Mouse (Mus musculus): Measurements from ENCODE around the gene Pik3r5. TPM values are rescaled to one million over a fixed set of nuclear protein-coding genes. Genes with fewer than 3 reads are reported as not detected.

Pik3r5 gene
- total RNA-seq (2014; fragmentation: Nextera tagmentation) = 16.5 TPM in 2 replicates
- total RNA-seq (2017) = 4.4 and 9.0 TPM in 2 replicates

GRCm38 (mm10) chr11:68431699-68432360 is at the start of gene Pik3r5:
Pik3r5 (plus strand) TSS chr11:68432121.
- peak; percentile 70 for ATAC-seq (replicated peaks; ENCODE audit: poor library complexity, severe bottlenecking)

DNA sequence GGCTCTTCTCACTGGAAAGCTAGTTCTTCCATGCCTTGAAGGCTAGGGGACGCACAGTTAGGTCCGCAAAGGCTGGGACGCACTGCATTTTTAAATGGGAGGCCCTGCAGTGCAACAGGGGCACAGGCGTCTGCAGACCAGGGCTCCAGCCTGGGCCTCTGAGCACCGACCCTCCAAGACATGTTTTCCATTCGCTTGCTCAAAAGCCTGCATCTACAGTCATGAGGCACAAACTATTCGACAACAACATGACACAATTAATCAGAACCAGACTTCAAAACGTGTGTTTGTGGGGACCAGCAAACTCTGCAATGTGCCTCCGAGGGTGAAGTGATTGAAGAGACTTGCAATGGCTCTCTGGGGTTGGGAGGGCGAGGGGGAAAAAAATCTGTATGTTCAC is 48.4 kb upstream of the Pik3r5 start:
- ATAC-seq (replicated peaks; ENCODE audit: poor library complexity, severe bottlenecking) = no peak

DNA sequence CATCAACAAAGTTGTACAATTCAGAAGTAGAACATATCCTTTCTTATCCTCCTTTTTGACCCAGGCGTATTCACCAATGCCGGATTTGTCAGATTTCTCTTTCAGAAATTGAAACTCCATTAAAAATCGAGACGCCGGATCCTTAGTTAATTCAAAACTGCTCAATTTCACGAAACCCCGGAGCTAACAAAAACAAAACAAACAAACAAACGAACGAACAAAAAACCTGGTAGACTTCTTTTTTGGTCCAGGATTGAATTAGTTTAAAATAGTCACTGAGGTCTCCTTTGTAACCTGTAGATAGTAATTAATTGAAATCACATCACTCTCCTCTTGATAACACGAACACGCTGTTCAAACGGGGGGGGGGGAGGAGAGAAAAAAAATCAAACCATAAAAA is 47.8 kb upstream of the Pik3r5 start:
- no peak for ATAC-seq (replicated peaks; ENCODE audit: poor library complexity, severe bottlenecking)

DNA sequence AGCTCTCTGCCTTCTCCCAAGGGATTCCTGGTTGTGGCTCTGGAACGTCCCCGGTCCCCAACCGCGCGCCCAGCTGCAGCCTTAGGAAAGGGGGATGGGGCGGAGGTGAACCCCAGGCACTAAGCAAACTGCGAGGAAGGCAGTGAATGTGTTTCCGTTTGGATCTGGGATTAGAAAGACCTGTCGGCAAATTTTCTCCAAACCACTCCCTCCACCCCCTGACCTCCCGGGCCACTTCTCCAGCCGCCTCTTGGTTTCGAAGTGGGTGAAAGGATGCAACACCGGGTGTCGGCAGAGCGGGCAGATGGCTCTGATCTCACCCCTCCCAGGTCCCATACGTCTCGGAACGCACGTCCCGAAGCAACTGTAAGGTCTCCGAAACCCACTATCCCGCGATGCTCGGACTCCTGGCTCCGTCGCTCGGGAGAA is 47.3 kb upstream of the Pik3r5 start:
- no peak for ATAC-seq (replicated peaks; ENCODE audit: poor library complexity, severe bottlenecking)

- peak; percentile 49 for ATAC-seq (replicated peaks; ENCODE audit: poor library complexity, severe bottlenecking)
Measured at GRCm38 (mm10) chr11:68385021-68385821, 46.7 kb upstream of the Pik3r5 start.

GRCm38 (mm10) chr11:68385921-68386588 is 45.9 kb upstream of the Pik3r5 start:
- no peak for ATAC-seq (replicated peaks; ENCODE audit: poor library complexity, severe bottlenecking)

- peak; percentile 64 for ATAC-seq (replicated peaks; ENCODE audit: poor library complexity, severe bottlenecking)
Measured at GRCm38 (mm10) chr11:68386589-68387440, 45.1 kb upstream of the Pik3r5 start.

DNA sequence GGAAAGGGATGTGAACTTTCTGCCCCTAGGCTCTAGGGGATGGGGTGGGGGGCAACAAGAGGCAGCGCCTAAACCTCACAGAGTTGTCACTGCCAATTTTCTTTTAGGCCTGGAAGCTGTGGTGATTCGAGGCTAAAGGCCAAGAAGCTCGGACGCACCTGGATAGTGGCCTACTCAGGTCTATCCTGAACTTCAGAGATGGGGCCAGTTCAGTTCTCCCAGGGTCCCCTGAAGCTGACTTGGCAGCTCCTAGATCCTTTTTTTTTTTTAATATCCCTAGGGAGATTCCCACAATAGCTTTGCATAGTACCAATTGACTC is 44.5 kb upstream of the Pik3r5 start:
- ATAC-seq (replicated peaks; ENCODE audit: poor library complexity, severe bottlenecking) = no peak

- no peak for ATAC-seq (replicated peaks; ENCODE audit: poor library complexity, severe bottlenecking)
Measured at GRCm38 (mm10) chr11:68387971-68388654, 43.8 kb upstream of the Pik3r5 start.

GRCm38 (mm10) chr11:68388655-68389015 is 43.3 kb upstream of the Pik3r5 start:
- no peak for ATAC-seq (replicated peaks; ENCODE audit: poor library complexity, severe bottlenecking)

- ATAC-seq (replicated peaks; ENCODE audit: poor library complexity, severe bottlenecking) = no peak
Measured at GRCm38 (mm10) chr11:68389621-68390020, 42.3 kb upstream of the Pik3r5 start.

- ATAC-seq (replicated peaks; ENCODE audit: poor library complexity, severe bottlenecking) = no peak
Measured at GRCm38 (mm10) chr11:68390381-68391287, 41.3 kb upstream of the Pik3r5 start.

GRCm38 (mm10) chr11:68393897-68394490 is 37.9 kb upstream of the Pik3r5 start:
- no peak for ATAC-seq (replicated peaks; ENCODE audit: poor library complexity, severe bottlenecking)

DNA sequence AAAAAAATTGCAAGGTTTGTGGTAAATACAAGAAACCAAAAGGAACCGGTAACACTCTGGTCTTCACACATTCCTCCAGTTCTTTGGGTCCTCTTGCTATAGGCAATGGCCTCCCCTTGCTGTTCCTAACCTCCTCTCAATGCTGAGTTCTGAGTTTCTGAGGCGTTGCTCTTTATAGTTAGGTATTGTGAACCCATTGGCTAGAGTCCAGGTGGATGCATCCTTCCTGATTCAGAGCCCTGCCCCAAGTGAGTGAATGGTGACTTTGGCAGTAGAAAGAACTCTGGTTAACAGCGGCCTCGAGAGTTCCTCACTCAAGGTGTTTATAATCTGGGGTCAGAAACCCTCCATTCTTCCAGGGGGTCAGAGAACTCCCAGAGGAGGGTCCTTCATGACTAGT is 37.2 kb upstream of the Pik3r5 start:
- ATAC-seq (replicated peaks; ENCODE audit: poor library complexity, severe bottlenecking) = no peak

DNA sequence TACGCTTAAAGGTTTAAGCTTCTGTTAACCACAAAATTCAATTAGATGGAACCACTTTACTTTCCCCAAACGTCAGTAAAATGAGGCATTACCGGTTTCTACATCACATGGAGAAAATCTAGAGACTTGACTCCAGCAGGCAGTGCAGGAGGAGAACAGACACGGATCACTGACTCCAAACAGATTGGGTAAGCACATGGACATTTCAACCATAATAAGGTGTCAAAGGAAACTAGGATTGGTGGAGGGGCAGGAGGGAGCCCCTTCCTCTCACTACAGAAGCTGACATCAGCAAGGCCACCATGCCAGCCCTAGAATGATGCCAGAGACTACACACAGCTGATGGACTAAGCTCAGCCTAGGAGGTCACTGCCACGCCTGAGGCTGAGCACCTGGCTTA is 36.4 kb upstream of the Pik3r5 start:
- ATAC-seq (replicated peaks; ENCODE audit: poor library complexity, severe bottlenecking) = no peak

DNA sequence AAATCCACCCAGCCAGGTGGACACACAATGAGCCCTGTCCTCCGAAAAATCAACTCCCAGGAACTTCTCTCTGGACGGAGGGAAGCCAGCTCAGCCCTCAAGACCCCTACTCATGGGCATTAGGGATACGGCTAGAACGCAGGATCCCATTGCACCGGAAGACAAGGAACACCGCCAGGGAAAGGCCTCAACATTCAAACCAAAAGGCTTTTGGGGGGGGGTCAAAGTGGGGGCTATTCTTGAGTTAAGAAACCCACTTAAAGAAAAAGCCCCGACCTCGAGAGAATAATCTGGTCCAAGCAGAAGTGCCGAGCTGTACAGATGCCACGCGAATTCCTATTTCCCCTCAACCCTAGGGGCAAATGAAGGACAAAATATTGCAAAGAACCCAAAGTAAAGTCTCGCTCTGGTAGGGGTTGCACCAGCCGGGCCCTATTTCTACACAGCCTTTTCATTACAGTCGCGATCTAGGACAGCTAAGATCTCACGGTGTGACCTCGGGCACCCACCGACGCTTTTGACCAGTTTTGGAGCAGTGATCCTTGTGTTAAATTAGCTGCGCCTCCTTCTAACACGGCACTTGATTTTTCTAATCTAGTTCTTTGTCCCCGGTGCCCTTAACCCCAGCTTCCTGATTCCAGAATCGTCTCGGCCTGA is 32.9 kb upstream of the Pik3r5 start:
- no peak for ATAC-seq (replicated peaks; ENCODE audit: poor library complexity, severe bottlenecking)

GRCm38 (mm10) chr11:68399548-68400020 is 32.3 kb upstream of the Pik3r5 start:
- ATAC-seq (replicated peaks; ENCODE audit: poor library complexity, severe bottlenecking) = peak; percentile 13; the same call in 1 of the 2 replicates

Data from granulocyte monocyte progenitor cell, adult 5-6 weeks (primary cell).